Mouse (Mus musculus) mature B cell (primary cell): ENCODE measurements around the gene Cd44.

Experiments
- in situ Hi-C: fragments of 300-500 bp; cut with MboI; formaldehyde crosslinking; loops from 2 replicates; pipeline ENCODE4 v1.14.3; 2019

The Cd44 gene

GRCm38 (mm10) chr2:102913833-102914545 lies 12.5 kb upstream of the Cd44 start:
- in situ Hi-C loops, result no loop called here

- in situ Hi-C loops, result no loop called here
Observed at GRCm38 (mm10) chr2:102912951-102913350, 11.5 kb upstream of the Cd44 start.

- in situ Hi-C loops, result no loop called here
Observed at GRCm38 (mm10) chr2:102912469-102912868, 11.0 kb upstream of the Cd44 start.

- in situ Hi-C loops, result no loop called here
Observed at GRCm38 (mm10) chr2:102909403-102909802, 7.9 kb upstream of the Cd44 start.

- in situ Hi-C loops, result no loop called here
Observed at GRCm38 (mm10) chr2:102905604-102906003, 4.1 kb upstream of the Cd44 start.

GRCm38 (mm10) chr2:102901828-102902223 lies 361 bp upstream of the Cd44 start:
- in situ Hi-C loops, result no loop called here

GRCm38 (mm10) chr2:102900230-102900721 lies 1.2 kb downstream of the Cd44 start:
- in situ Hi-C loops, result no loop called here

GRCm38 (mm10) chr2:102899238-102899637 lies 2.2 kb downstream of the Cd44 start:
- in situ Hi-C loops, result no loop called here

GRCm38 (mm10) chr2:102898585-102898984 lies 2.9 kb downstream of the Cd44 start:
- in situ Hi-C loops, result no loop called here

GRCm38 (mm10) chr2:102896154-102896553 lies 5.3 kb downstream of the Cd44 start:
- in situ Hi-C loops, result no loop called here

- in situ Hi-C loops, result no loop called here
Observed at GRCm38 (mm10) chr2:102895197-102895596, 6.3 kb downstream of the Cd44 start.

- in situ Hi-C loops, result no loop called here
Observed at GRCm38 (mm10) chr2:102894785-102895184, 6.7 kb downstream of the Cd44 start.

- in situ Hi-C loops, result no loop called here
Observed at GRCm38 (mm10) chr2:102888688-102889225, 12.7 kb downstream of the Cd44 start.

- in situ Hi-C loops, result no loop called here
Observed at GRCm38 (mm10) chr2:102887137-102887536, 14.3 kb downstream of the Cd44 start.

- in situ Hi-C loops, result no loop called here
Observed at GRCm38 (mm10) chr2:102886306-102886935, 15.0 kb downstream of the Cd44 start.

GRCm38 (mm10) chr2:102882597-102883272 lies 18.7 kb downstream of the Cd44 start:
- in situ Hi-C loops, result no loop called here

GRCm38 (mm10) chr2:102882004-102882588 lies 19.4 kb downstream of the Cd44 start:
- in situ Hi-C loops, result no loop called here

GRCm38 (mm10) chr2:102878513-102878912 lies 23.0 kb downstream of the Cd44 start:
- in situ Hi-C loops, result no loop called here

GRCm38 (mm10) chr2:102877463-102877862 lies 24.0 kb downstream of the Cd44 start:
- in situ Hi-C loops, result no loop called here

GRCm38 (mm10) chr2:102876141-102876540 lies 25.3 kb downstream of the Cd44 start:
- in situ Hi-C loops, result no loop called here

- in situ Hi-C loops, result no loop called here
Observed at GRCm38 (mm10) chr2:102873848-102874247, 27.6 kb downstream of the Cd44 start.

- in situ Hi-C loops, result no loop called here
Observed at GRCm38 (mm10) chr2:102873194-102873593, 28.3 kb downstream of the Cd44 start.
